Mouse (Mus musculus) midbrain, embryonic 15.5 days (tissue): Measurements from ENCODE around the gene Btla. TPM values are rescaled to one million over a fixed set of nuclear protein-coding genes. Genes with fewer than 3 reads are reported as not detected.

Experiments
- ATAC-seq: fragments of 200-750 bp; cut with Nextera tagmentation; replicated peaks from 2 replicates; pipeline ENCODE4 v1.8.0; 2017; ENCODE audit warnings: moderate TSS enrichment
- H3K27ac ChIP-seq: fragments of 300-500 bp; sonication (generic); 2 replicates; pipeline ENCODE4 v1.5.1; 2015; ENCODE audit warnings: mild to moderate bottlenecking, inconsistent platforms
- H3K27me3 ChIP-seq: fragments of 300-500 bp; sonication (generic); replicated peaks from 2 replicates; pipeline ENCODE4 v1.6.1; 2015; ENCODE audit warnings: inconsistent platforms
- H3K36me3 ChIP-seq: fragments of 300-500 bp; sonication (generic); replicated peaks from 2 replicates; pipeline ENCODE4 v1.6.1; 2015; ENCODE audit warnings: inconsistent platforms
- H3K4me1 ChIP-seq: fragments of 300-500 bp; sonication (generic); 2 replicates; pipeline ENCODE4 v1.6.1; 2015; ENCODE audit warnings: inconsistent platforms
- H3K4me2 ChIP-seq: fragments of 300-500 bp; sonication (generic); 2 replicates; pipeline ENCODE4 v1.6.1; 2015; ENCODE audit warnings: inconsistent platforms, mild to moderate bottlenecking, moderate library complexity
- H3K4me3 ChIP-seq: fragments of 300-500 bp; sonication (generic); 2 replicates; pipeline ENCODE4 v1.5.1; 2015; ENCODE audit warnings: mild to moderate bottlenecking, inconsistent platforms
- H3K9ac ChIP-seq: fragments of 300-500 bp; sonication (generic); 2 replicates; pipeline ENCODE4 v1.6.1; 2015; ENCODE audit warnings: mild to moderate bottlenecking, inconsistent platforms
- H3K9me3 ChIP-seq: fragments of 300-500 bp; sonication (generic); 2 replicates; pipeline ENCODE4 v1.6.1; 2016; ENCODE audit warnings: inconsistent platforms
- WGBS: fragments of 180-500 bp; shearing (Covaris S2); methylation state at CpG from one replicate; pipeline ENCODE4 v1.1.7; 2015; ENCODE audit warnings: mixed read lengths; 5-methylcytosine and 5-hydroxymethylcytosine counted together
- polyA plus RNA-seq: library from polyadenylated mRNA; unstranded; fragments of >200 nt; fragmentation: Nextera tagmentation; extraction: Ambion mirVana; gene quantifications from 2 replicates; pipeline ENCODE4 v1.2.1, GENCODE M21; 2015

Gene Btla
- polyA plus RNA-seq = 0.13 and 0.14 TPM in 2 replicates

DNA sequence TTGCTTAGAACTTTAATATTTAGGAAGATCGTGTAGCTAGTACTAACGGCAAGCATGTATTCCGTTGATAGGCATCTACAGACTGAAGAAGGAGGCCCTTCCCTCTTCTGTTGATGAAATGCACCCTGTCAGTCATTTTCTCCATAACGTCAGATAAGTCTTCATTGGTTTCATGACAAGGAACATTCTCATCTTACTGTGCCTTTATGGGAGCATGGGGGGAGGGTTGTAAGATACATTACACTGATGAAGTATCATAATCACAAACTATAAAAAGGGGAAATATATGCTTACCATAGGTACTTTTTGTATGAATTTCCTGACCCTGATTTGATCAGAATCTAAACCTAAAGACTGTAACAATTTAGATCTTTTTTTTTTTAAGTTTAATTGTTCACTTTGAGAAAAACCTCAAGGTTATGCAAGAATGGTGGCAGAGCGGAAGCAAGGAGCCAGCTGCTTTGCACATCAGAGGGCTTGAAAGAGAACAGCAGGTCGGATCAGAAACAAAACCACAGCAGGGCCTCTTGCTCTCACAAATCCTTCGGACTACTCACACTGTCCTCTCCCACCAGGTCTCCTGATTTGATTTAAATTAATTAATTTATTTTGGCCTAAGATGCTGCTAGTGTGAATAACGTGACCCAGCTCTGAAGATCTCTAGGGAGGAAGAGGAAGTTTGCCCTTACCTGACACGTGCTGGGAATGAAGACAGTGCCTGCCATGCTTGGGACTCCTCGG is at the start of gene Btla:
Gene Btla (plus strand): TSS at position 668 of the 741 bp plus-strand sequence.
- H3K4me3 ChIP-seq = no peak within 1 kb of the TSS
- no peaks in the 10 kb centered on the region for H3K36me3 ChIP-seq
- no peaks in the 10 kb centered on the region for H3K27me3 ChIP-seq
- no peaks in the 10 kb centered on the region for H3K4me1 ChIP-seq
- H3K9ac ChIP-seq = no peak within 1 kb of the TSS
- WGBS = 34% methylated on average over 10 of the region's 10 CpGs
- no peak; the same call in 1 of the 2 replicates for ATAC-seq
- H3K9me3 ChIP-seq = no peaks in the 10 kb centered on the region
- H3K4me2 ChIP-seq = no peak within 1 kb of the TSS
- no peak within 1 kb of the TSS for H3K27ac ChIP-seq

DNA sequence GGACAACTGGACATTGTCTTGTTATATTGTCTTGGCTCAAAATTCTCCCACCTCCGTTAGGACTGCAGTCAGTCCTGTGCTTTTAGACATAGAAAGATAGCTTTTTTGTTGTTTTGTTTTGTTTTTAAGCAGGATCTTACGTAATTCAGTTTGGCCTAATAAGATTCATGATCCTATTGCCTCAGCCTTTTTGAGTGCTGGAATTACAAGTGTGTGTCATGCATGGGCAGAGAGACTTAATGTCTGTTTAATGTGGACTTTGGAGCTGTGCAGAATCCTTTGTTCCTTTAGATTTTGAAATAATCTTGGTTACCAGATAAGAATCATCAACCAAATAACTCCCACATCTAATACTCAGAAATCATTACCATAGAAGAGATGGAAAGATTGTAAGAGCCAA is 45.6 kb upstream of the Btla start:
- Histone ChIP-seq H3K4me1 (no peaks in the 10 kb centered on the region), H3K9ac (no peak overlapping the region), H3K9me3 (no peaks in the 10 kb centered on the region), H3K4me2 (no peak overlapping the region), H3K27me3 (no peaks in the 10 kb centered on the region), H3K4me3 (no peak overlapping the region), H3K36me3 (peaks cover 8% of the 10 kb centered on the region; the same call in 1 of the 2 replicates), H3K27ac (no peak overlapping the region)
- ATAC-seq = no peak
- 79% methylated on average over 2 of the region's 2 CpGs for WGBS

DNA sequence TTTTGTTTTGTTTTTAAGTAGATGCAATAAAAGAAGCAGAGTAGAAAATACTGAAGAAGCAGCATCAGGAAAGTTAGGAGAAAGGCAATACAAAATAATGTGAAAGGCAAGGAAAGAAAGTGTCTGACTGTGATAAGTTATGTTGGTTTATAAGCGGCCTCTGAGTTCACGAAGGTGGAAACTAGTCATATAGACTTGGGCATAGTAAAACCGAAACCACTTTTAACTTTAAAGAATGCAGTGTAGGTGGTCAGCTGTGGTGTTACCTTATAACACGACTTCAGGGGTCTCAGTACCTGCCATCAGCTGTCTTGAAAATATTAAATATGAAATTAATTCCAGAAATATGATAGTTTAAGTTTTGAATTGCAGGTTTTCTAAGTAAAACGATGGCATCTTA is 42.3 kb upstream of the Btla start:
- Histone ChIP-seq H3K4me2 (no peak overlapping the region), H3K27me3 (no peaks in the 10 kb centered on the region), H3K4me1 (no peaks in the 10 kb centered on the region), H3K9ac (no peak overlapping the region), H3K27ac (no peak overlapping the region), H3K36me3 (peaks cover 8% of the 10 kb centered on the region; the same call in 1 of the 2 replicates), H3K9me3 (no peaks in the 10 kb centered on the region), H3K4me3 (no peak overlapping the region)
- no peak for ATAC-seq
- 91% methylated on average over 5 of the region's 5 CpGs for WGBS

DNA sequence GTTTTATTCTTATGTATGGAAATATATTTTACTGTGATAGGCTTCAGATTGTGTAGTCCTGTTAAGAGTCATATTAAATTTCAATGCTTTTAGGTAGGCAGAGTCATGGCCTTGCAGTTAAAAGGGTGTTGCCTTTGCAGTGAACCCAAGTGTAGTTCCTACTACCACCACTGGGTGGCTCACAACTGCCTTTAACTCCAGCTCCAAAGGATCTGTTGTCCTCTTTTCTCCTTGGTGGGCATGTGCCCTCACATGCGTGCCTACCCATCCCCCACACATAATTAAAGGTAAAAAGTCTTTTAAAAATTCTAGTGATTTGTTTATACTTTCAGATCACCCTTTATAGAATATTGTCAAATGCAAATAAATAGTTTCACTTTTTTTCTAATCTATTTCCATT is 31.5 kb upstream of the Btla start:
- Histone ChIP-seq H3K9me3 (no peaks in the 10 kb centered on the region), H3K4me3 (no peak overlapping the region), H3K27ac (no peak overlapping the region), H3K4me1 (no peaks in the 10 kb centered on the region), H3K36me3 (no peaks in the 10 kb centered on the region), H3K9ac (no peak overlapping the region), H3K27me3 (no peaks in the 10 kb centered on the region), H3K4me2 (no peak overlapping the region)
- peak; percentile 62 for ATAC-seq
- 0% methylated on average over 1 of the region's 1 CpGs for WGBS

DNA sequence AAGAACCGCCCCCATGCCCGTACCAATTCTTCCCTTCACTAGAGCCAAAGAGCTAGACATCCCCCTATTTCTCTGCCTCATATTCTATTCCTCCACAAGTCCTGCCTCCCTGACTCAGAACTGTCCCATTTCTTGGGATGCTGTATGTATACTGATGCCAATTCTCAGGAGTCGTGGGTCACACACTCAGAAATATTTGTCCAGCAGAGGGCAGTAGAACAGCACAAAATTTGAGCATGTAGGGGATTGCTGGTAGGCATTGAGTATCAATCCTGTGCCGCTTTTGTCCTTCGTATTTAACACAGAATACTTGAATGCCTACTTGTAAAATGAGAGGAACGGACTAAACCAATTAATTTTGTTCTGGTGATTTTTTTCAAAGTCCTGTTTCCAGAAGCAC is 27.3 kb upstream of the Btla start:
- Histone ChIP-seq H3K4me3 (no peak overlapping the region), H3K27ac (no peak overlapping the region), H3K9me3 (no peaks in the 10 kb centered on the region), H3K27me3 (no peaks in the 10 kb centered on the region), H3K36me3 (no peaks in the 10 kb centered on the region), H3K4me1 (no peaks in the 10 kb centered on the region), H3K4me2 (no peak overlapping the region), H3K9ac (no peak overlapping the region)
- ATAC-seq = peak; percentile 92
- 26% methylated on average over 6 of the region's 6 CpGs for WGBS

DNA sequence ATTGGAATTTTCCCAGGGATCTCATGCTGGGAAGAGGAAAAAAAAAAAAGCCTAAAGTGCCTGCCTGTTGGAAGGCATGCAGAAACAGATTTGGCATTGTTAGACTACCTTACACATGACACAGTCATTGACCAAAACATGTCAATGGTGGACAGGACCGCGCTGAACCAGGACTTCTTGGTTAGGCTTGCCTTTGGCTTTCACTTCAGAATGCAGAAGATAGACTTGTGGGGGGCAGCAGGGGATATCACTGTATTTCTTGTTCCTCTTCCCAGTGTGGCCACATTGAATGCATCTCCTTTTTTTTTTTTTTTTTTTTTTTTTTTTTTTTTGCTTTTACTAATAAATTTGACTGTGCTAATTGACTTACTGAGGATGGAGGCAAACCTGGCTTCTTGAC is 22.7 kb upstream of the Btla start:
- WGBS = 93% methylated on average over 2 of the region's 2 CpGs
- no peak overlapping the region for H3K27ac ChIP-seq
- no peak overlapping the region for H3K4me3 ChIP-seq
- no peak overlapping the region for H3K9ac ChIP-seq
- no peak for ATAC-seq
- no peaks in the 10 kb centered on the region for H3K4me1 ChIP-seq
- H3K27me3 ChIP-seq = no peaks in the 10 kb centered on the region
- H3K36me3 ChIP-seq = no peaks in the 10 kb centered on the region
- H3K9me3 ChIP-seq = no peaks in the 10 kb centered on the region
- no peak overlapping the region for H3K4me2 ChIP-seq

DNA sequence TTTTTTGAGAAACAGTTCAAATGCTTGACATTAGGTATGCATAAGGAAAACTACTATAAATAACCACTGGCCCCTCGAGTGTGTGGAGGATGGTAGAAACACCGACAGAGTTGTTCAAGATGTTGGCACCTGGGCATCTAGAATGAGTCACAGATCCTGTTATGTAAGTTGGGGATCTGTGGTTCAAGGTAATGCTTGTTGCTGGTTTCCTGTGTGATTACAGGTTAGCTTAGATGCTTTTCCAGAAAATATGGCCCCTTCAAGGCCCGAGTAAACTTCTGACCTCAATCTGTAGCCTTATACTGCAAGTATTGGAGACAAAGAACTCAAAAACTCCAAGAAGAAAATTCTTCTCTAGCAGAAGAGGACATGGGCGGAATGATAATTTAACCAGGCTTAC is 19.7 kb upstream of the Btla start:
- H3K9ac ChIP-seq = no peak overlapping the region
- H3K4me2 ChIP-seq = no peak overlapping the region
- H3K4me1 ChIP-seq = no peaks in the 10 kb centered on the region
- H3K9me3 ChIP-seq = no peaks in the 10 kb centered on the region
- no peak overlapping the region for H3K27ac ChIP-seq
- no peak overlapping the region for H3K4me3 ChIP-seq
- H3K27me3 ChIP-seq = no peaks in the 10 kb centered on the region
- no peaks in the 10 kb centered on the region for H3K36me3 ChIP-seq
- no peak for ATAC-seq
- WGBS = 92% methylated on average over 4 of the region's 4 CpGs

DNA sequence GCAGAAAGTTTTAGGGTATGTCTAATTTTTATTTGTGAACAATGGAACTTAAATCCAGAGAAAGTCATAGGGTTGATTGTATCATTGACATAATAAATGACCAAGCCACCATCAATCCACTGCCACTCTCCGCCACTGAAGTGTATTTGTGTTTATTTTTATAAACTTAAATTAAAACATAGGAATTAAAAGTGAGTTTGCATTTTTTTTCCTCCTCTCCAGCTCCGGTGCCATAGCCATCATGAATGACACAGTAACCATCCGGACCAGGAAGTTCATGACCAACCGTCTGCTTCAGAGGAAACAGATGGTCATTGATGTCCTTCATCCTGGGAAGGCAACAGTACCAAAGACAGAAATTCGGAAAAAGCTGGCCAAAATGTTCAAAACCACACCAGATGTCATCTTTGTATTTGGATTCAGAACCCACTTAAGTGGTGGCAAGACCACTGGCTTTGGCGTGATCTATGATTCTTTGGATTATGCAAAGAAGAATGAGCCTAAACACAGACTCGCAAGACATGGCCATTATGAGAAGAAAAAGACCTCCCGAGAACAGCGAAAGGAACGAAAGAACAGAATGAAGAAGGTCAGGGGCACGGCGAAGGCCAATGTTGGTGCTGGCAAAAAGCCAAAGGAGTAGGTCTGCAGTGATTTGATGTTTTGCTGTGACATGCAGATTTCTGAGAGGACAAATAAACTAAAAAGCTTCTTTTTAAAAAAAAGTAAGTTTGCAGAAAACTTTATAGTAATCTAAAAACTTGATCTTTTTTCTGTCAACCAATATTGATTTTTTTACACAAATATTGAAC is 19.1 kb upstream of the Btla start:
- WGBS = 78% methylated on average over 12 of the region's 12 CpGs
- H3K9ac ChIP-seq = no peak overlapping the region
- no peaks in the 10 kb centered on the region for H3K9me3 ChIP-seq
- no peak overlapping the region for H3K4me2 ChIP-seq
- no peaks in the 10 kb centered on the region for H3K4me1 ChIP-seq
- no peaks in the 10 kb centered on the region for H3K27me3 ChIP-seq
- H3K36me3 ChIP-seq = no peaks in the 10 kb centered on the region
- ATAC-seq = no peak
- no peak overlapping the region for H3K27ac ChIP-seq
- H3K4me3 ChIP-seq = no peak overlapping the region

DNA sequence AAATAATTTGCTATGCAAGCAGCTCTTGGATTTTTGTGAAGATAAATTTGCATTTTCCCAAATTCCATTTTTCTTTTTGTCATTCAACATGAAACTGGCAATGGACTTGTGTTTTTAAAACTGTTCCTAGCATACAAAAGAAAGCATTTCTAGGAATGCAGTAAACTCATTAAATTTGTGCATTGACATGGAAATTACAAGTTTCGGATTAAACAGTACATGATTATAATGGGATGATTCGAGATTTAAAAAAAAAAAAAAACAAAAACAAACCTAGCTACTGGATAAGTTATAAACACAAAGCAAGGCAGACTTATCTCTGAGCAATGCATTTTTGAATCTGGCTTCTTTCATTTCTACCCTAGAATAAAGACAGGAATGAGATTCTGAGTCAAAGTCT is 2.1 kb upstream of the Btla start:
- WGBS = 58% methylated on average over 2 of the region's 2 CpGs
- Histone ChIP-seq H3K4me3 (no peak overlapping the region), H3K36me3 (no peaks in the 10 kb centered on the region), H3K4me1 (no peaks in the 10 kb centered on the region), H3K27ac (no peak overlapping the region), H3K9me3 (no peaks in the 10 kb centered on the region), H3K27me3 (no peaks in the 10 kb centered on the region), H3K9ac (no peak overlapping the region), H3K4me2 (no peak overlapping the region)
- no peak for ATAC-seq

DNA sequence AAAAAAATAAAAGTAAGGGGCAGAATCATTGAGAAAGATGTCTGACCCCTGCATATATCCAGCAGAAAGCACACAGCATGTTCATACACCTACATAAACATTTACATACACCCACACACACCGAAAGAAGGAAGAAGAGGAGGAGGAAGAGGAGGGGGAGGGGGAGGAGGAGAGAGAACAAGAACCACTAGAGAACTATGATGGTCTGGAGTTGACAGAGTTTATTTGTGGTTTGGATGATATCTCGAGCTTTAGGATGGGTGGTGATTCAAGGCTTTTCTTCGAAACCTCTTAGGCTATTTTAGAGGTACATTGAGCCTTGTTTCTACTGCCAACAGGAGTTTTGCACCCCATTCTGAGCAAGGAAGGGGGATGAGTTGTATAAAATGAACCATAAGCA is 1.3 kb upstream of the Btla start:
- Histone ChIP-seq H3K4me2 (no peak overlapping the region), H3K27me3 (no peaks in the 10 kb centered on the region), H3K4me1 (no peaks in the 10 kb centered on the region), H3K27ac (no peak overlapping the region), H3K9me3 (no peaks in the 10 kb centered on the region), H3K36me3 (no peaks in the 10 kb centered on the region), H3K4me3 (no peak overlapping the region), H3K9ac (no peak overlapping the region)
- 88% methylated on average over 3 of the region's 3 CpGs for WGBS
- no peak for ATAC-seq

DNA sequence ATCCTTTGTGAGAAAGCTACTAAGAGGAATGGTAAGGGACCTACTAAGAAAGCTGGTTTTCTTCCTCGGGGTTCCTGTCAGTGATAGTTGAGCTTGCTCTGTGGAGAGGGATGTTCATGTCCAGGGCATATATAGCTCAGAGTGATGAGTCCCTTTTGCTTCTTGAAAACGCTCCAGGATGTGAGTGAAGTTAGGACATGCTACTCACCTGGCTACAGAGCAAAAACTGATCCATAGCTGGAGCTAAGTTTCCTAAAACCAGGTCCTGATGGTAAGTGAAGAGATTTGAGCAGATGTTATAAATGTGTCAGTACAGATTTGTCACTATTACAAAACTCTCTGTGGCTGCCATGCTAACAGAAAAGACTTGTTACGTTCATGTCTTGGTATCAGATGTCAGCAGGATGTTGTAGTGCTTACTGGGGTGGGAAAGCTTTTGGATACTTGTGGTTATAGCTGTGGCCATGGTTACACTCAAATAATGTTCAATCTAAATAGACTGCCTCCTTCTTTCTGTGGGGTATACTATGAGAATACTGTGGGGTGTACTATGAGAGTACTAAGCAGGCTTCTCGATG is 405 bp downstream of the Btla start:
- Histone ChIP-seq H3K4me1 (no peaks in the 10 kb centered on the region), H3K36me3 (no peaks in the 10 kb centered on the region), H3K9ac (no peak overlapping the region), H3K9me3 (no peaks in the 10 kb centered on the region), H3K4me3 (no peak overlapping the region), H3K27ac (no peak overlapping the region), H3K4me2 (no peak overlapping the region), H3K27me3 (no peaks in the 10 kb centered on the region)
- 59% methylated on average over 4 of the region's 4 CpGs for WGBS
- no peak for ATAC-seq

DNA sequence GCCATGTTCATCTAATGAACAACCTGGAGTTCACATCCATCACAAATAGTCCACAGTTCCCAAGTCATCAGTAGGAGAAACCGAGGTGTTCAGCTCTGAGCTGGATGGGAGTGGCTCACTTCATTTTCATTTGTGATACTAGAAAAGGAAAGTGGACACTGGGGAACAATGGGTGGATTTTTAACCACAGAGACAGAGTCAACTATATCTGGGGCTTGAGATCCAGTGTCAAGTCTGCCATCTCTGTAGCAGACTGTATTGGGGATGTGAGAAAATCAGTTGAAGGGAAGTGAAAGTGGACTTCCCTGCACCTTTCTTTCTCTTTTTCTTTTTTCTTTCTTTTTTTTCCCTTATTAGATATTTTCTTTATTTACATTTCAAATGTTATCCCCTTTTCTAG is 2.9 kb downstream of the Btla start:
- 75% methylated on average over 1 of the region's 1 CpGs for WGBS
- ATAC-seq = no peak
- H3K4me2 ChIP-seq = no peak overlapping the region

More for the DNA sequence above, 2.9 kb downstream of the Btla start:
- no peaks in the 10 kb centered on the region for H3K36me3 ChIP-seq
- no peaks in the 10 kb centered on the region for H3K4me1 ChIP-seq
- no peak overlapping the region for H3K4me3 ChIP-seq
- no peaks in the 10 kb centered on the region for H3K9me3 ChIP-seq
- no peak overlapping the region for H3K9ac ChIP-seq
- H3K27me3 ChIP-seq = no peaks in the 10 kb centered on the region
- no peak overlapping the region for H3K27ac ChIP-seq
